Mouse (Mus musculus) lung, adult 2 months (tissue): Measurements from ENCODE around the gene Unc13b.

Experiments
- CTCF ChIP-seq: fragments of 200-500 bp; IDR thresholded peaks from 2 replicates; pipeline ENCODE4 v1.5.1; 2011; ENCODE audit warnings: mild to moderate bottlenecking, low read length, control low read depth; ENCODE audit not compliant: insufficient read depth
- POLR2A ChIP-seq: fragments of 200-500 bp; IDR thresholded peaks from 2 replicates; pipeline ENCODE4 v1.6.1; 2011; ENCODE audit warnings: low read depth, mild to moderate bottlenecking, control low read depth, low read length, borderline replicate concordance; ENCODE audit errors: extremely low read depth

GRCm38 (mm10) chr4:43209673-43210072 lies 150.9 kb downstream of the Unc13b start:
- TF ChIP-seq CTCF (no peak), POLR2A (no peak)
